Mouse (Mus musculus): ENCODE data around the gene Trip10. TPM values are rescaled to one million over a fixed set of nuclear protein-coding genes. Genes with fewer than 3 reads are reported as not detected.
A peak's percentile ranks its signal among the peaks of the same experiment; 100 is the strongest.

The Trip10 gene
- total and polyA plus RNA-seq, 3 experiments: 10.9 to 20.8 TPM; not detected in 1

- peaks cover 0 to 24% of the 10 kb centered on the region in 2 experiments; a peak in 2 of 4 replicates for H3K4me1 ChIP-seq (ENCODE audit: control insufficient read depth in 1 of 2, insufficient read depth in 2 of 2, low read length in 2 of 2)
- peak overlapping the region; percentile 17; the same call in 1 of the 2 replicates for H3K27ac ChIP-seq (ENCODE audit: control insufficient read depth, low read depth, low read length)
Measured at GRCm38 (mm10) chr17:57246663-57247392, 2.4 kb upstream of the Trip10 start.

GRCm38 (mm10) chr17:57247393-57248200, 1.7 kb upstream of the Trip10 start:
- H3K9me3 ChIP-seq (replicated peaks; ENCODE audit: insufficient read depth, low read length): no peaks in the 10 kb centered on the region
- peaks cover 0 to 24% of the 10 kb centered on the region in 2 experiments; a peak in 2 of 4 replicates for H3K4me1 ChIP-seq (ENCODE audit: control insufficient read depth in 1 of 2, insufficient read depth in 2 of 2, low read length in 2 of 2)
- H3K79me2 ChIP-seq (ENCODE audit: control insufficient read depth, insufficient read depth, low read length, poor library complexity): peaks cover 13% of the 10 kb centered on the region
- H3K36me3 ChIP-seq (ENCODE audit: control insufficient read depth in 1 of 2, insufficient read depth in 2 of 2, low read length in 2 of 2): peaks cover 0 to 11% of the 10 kb centered on the region in 2 experiments; a peak in 2 of 4 replicates
- peak overlapping the region; percentile 81 for H3K27ac ChIP-seq (ENCODE audit: control insufficient read depth, low read depth, low read length)
- no peaks in the 10 kb centered on the region for H3K27me3 ChIP-seq (ENCODE audit: control insufficient read depth in 1 of 2, insufficient read depth in 2 of 2, low read length in 2 of 2)
- DNase-seq (ENCODE audit: low read depth, low spot score): peak; percentile 100
- H3K9ac ChIP-seq (ENCODE audit: control insufficient read depth, low read depth, low read length, poor library complexity, severe bottlenecking): peak overlapping the region; percentile 87
- H3K4me3 ChIP-seq (ENCODE audit: control insufficient read depth in 1 of 2, insufficient read depth in 1 of 2, low read depth in 2 of 2, low read length in 2 of 2): peak overlapping the region; percentile 85 to 91
- TF ChIP-seq UBTF (IDR thresholded peaks at IDR 0.05; ENCODE audit: borderline replicate concordance, insufficient read depth, low read depth, low read length) (no peak), HCFC1 (IDR thresholded peaks at IDR 0.05; ENCODE audit: low read depth, low read length) (peak; percentile 99), MAZ (IDR thresholded peaks at IDR 0.05; ENCODE audit: low read depth, low read length) (peak; percentile 52; the same call in 1 of the 2 replicates), MAX (IDR thresholded peaks at IDR 0.05; ENCODE audit: low read length) (no peak), EP300 (IDR thresholded peaks at IDR 0.05; ENCODE audit: low read depth in 1 of 2, low read length in 2 of 2) (0 out of 4 replicates have a peak, but pooled peaks of 1 of the 2 experiments have one; percentile 12), MEF2A (IDR thresholded peaks at IDR 0.05; ENCODE audit: extremely low read depth, insufficient replicate concordance, low read depth, low read length, poor library complexity, severe bottlenecking) (no peak), ETS1 (IDR thresholded peaks at IDR 0.05; ENCODE audit: low read depth, low read length) (0 out of 2 replicates have a peak, but pooled peaks have one; percentile 15), ZC3H11A (IDR thresholded peaks at IDR 0.05; ENCODE audit: low read depth, low read length) (no peak), TAL1 (IDR thresholded peaks at IDR 0.05; ENCODE audit: low read length) (no peak), POLR2AphosphoS2 (IDR thresholded peaks at IDR 0.05; ENCODE audit: low read length) (peak; percentile 52; the same call in 1 of the 2 replicates), TCF12 (IDR thresholded peaks at IDR 0.05; ENCODE audit: low read depth, low read length) (peak; percentile 39), SIN3A (IDR thresholded peaks at IDR 0.05; ENCODE audit: low read length) (peak; percentile 68), POLR2AphosphoS5 (IDR thresholded peaks at IDR 0.05; ENCODE audit: borderline replicate concordance, low read depth, low read length) (no peak), CHD2 (IDR thresholded peaks at IDR 0.05; ENCODE audit: low read length) (peak; percentile 92), NRF1 (IDR thresholded peaks at IDR 0.05; ENCODE audit: insufficient read depth, low read depth, low read length, poor library complexity, severe bottlenecking) (peak; percentile 38; the same call in 1 of the 2 replicates), ELF1 (IDR thresholded peaks at IDR 0.05; ENCODE audit: low read depth, low read length) (peak; percentile 95)

More at GRCm38 (mm10) chr17:57246663-57247392, 2.4 kb upstream of the Trip10 start:
- peak overlapping the region; percentile 74 to 91 for H3K4me3 ChIP-seq (ENCODE audit: control insufficient read depth in 1 of 2, insufficient read depth in 1 of 2, low read depth in 2 of 2, low read length in 2 of 2)
- H3K9ac ChIP-seq (ENCODE audit: control insufficient read depth, low read depth, low read length, poor library complexity, severe bottlenecking): peak overlapping the region; percentile 87
- peaks cover 0 to 11% of the 10 kb centered on the region in 2 experiments; a peak in 2 of 4 replicates for H3K36me3 ChIP-seq (ENCODE audit: control insufficient read depth in 1 of 2, insufficient read depth in 2 of 2, low read length in 2 of 2)
- no peaks in the 10 kb centered on the region for H3K9me3 ChIP-seq (replicated peaks; ENCODE audit: insufficient read depth, low read length)
- no peaks in the 10 kb centered on the region for H3K27me3 ChIP-seq (ENCODE audit: control insufficient read depth in 1 of 2, insufficient read depth in 2 of 2, low read length in 2 of 2)
- H3K79me2 ChIP-seq (ENCODE audit: control insufficient read depth, insufficient read depth, low read length, poor library complexity): peaks cover 13% of the 10 kb centered on the region
- TF ChIP-seq UBTF (IDR thresholded peaks at IDR 0.05; ENCODE audit: borderline replicate concordance, insufficient read depth, low read depth, low read length) (no peak), EP300 (IDR thresholded peaks at IDR 0.05; ENCODE audit: low read depth in 1 of 2, low read length in 2 of 2) (no peak), MAFK (IDR thresholded peaks at IDR 0.05; ENCODE audit: borderline replicate concordance, low read depth, low read length) (no peak), SMC3 (IDR thresholded peaks at IDR 0.05; ENCODE audit: low read depth, low read length) (no peak), CTCF (IDR thresholded peaks at IDR 0.05 in 2 of 3, conservative IDR thresholded peaks at IDR 0.05 in 1 of 3; ENCODE audit: control insufficient read depth in 1 of 3, insufficient read depth in 1 of 3, low read depth in 2 of 3, low read length in 3 of 3, poor library complexity in 1 of 3, severe bottlenecking in 1 of 3) (peak in 1 of 3 experiments; percentile 8; a peak in 1 of 6 replicates), MXI1 (IDR thresholded peaks at IDR 0.05; ENCODE audit: low read depth, low read length) (no peak), JUND (IDR thresholded peaks at IDR 0.05; ENCODE audit: low read depth, low read length) (no peak), KAT2A (conservative IDR thresholded peaks at IDR 0.05; ENCODE audit: low read depth, low read length) (no peak), POLR2AphosphoS5 (IDR thresholded peaks at IDR 0.05; ENCODE audit: borderline replicate concordance, low read depth, low read length) (no peak), POLR2A (IDR thresholded peaks at IDR 0.05; ENCODE audit: control insufficient read depth in 1 of 2, insufficient read depth in 1 of 2, low read depth in 1 of 2, low read length in 2 of 2, poor library complexity in 1 of 2) (no peak; a peak in 1 of 4 replicates), CHD1 (IDR thresholded peaks at IDR 0.05; ENCODE audit: low read depth, low read length) (no peak), RCOR1 (IDR thresholded peaks at IDR 0.05; ENCODE audit: low read depth, low read length) (no peak), NELFE (IDR thresholded peaks at IDR 0.05; ENCODE audit: low read depth, low read length) (peak; percentile 52), MYC (IDR thresholded peaks at IDR 0.05; ENCODE audit: low read depth, low read length) (no peak), E2F4 (IDR thresholded peaks at IDR 0.05; ENCODE audit: borderline replicate concordance, low read depth, low read length) (no peak), MEF2A (IDR thresholded peaks at IDR 0.05; ENCODE audit: extremely low read depth, insufficient replicate concordance, low read depth, low read length, poor library complexity, severe bottlenecking) (no peak), GABPA (IDR thresholded peaks at IDR 0.05; ENCODE audit: low read depth, low read length) (no peak), ELF1 (IDR thresholded peaks at IDR 0.05; ENCODE audit: low read depth, low read length) (no peak), ZC3H11A (IDR thresholded peaks at IDR 0.05; ENCODE audit: low read depth, low read length) (no peak), RAD21 (IDR thresholded peaks at IDR 0.05; ENCODE audit: low read depth, low read length) (peak; percentile 2), MAZ (IDR thresholded peaks at IDR 0.05; ENCODE audit: low read depth, low read length) (no peak), ETS1 (IDR thresholded peaks at IDR 0.05; ENCODE audit: low read depth, low read length) (no peak), ZKSCAN1 (IDR thresholded peaks at IDR 0.05; ENCODE audit: low read depth, low read length) (no peak), BHLHE40 (IDR thresholded peaks at IDR 0.05; ENCODE audit: borderline replicate concordance, low read depth, low read length) (no peak), ZMIZ1 (IDR thresholded peaks at IDR 0.05; ENCODE audit: low read depth, low read length) (0 out of 2 replicates have a peak, but pooled peaks have one; percentile 69), HCFC1 (IDR thresholded peaks at IDR 0.05; ENCODE audit: low read depth, low read length) (no peak)
- DNase-seq (ENCODE audit: low read depth, low spot score): no peak

Data from MEL (cell line).